Mouse (Mus musculus): ENCODE measurements around the gene Apeh. TPM values are rescaled to one million over a fixed set of nuclear protein-coding genes. Genes with fewer than 3 reads are reported as not detected.
A peak's percentile ranks its signal among the peaks of the same experiment; 100 is the strongest.

The Apeh gene
- polyA plus RNA-seq, 1 experiment, result 69.6 TPM

DNA sequence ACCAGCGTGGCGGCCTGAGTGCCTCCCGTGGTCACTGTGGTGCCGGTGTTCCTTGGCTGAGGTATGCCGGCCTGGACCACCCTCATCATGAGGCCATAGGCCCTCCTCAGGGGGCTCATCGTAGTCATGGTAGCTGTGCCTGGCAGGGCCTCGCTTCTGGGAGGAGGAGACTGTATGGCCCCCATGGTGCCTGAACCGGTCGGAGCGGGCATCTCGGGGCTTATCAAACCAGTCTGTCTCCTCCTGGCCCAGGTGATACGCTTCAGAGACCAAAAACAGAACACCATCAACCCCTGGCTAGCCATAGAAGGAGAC lies 11.1 kb upstream of the Apeh start:
- whole genome bisulfite sequencing, result 12% methylated on average over 12 of the region's 12 CpGs
- H3K27ac ChIP-seq (ENCODE audit: insufficient read depth, low read length), result peak overlapping the region; percentile 52; the same call in 1 of the 2 replicates

DNA sequence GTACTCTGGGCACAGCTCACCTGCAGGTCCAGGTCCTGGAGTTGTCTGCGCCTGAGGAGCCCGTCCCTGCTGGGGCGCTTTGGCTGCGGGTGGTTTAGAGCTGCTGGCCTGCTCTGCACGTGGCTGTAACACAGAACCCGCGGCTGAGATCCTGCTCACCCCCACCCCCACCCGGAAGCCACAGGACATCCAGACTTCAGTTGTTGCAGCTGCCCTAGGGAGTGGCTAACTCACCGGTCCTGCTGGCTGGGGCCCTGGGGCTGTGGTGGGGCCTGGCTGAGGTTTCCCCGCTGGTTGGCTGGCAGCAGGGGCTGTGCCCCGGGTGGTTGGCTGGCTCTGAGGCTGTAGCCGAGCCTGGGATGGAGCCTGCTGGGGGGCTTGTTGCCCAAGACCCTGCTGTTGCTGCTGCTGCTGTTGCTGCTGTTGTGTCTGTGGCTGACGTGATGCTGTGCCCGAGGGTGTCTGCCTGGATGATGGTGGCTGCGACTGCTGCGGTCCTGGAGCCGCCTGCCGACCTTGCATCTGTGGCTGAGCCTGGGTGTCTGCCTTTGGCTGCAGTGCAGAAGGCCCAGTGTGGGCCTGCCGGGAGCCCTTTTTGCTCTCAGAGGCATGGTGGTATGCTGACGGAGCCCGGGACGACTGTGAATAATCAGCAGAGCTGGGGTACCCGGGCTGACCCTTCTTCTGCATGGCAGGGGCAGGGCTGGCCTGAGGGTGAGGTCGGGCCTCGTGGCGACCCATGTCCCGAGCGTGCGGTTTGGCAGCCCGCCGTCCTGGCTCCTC lies 10.6 kb upstream of the Apeh start:
- Histone ChIP-seq H3K4me1 (ENCODE audit: control insufficient read depth, insufficient read depth, low read length) (peaks cover 41% of the 10 kb centered on the region), H3K27me3 (ENCODE audit: control insufficient read depth, insufficient read depth, low read length) (no peaks in the 10 kb centered on the region), H3K27ac (ENCODE audit: insufficient read depth, low read length) (peak overlapping the region; percentile 52; the same call in 1 of the 2 replicates), H3K4me3 (replicated peaks; ENCODE audit: insufficient read depth, low read depth, low read length) (no peak overlapping the region)
- DNase-seq, result peak; percentile 60 to 77
- TF ChIP-seq CTCF (IDR thresholded peaks at IDR 0.05; ENCODE audit: borderline replicate concordance, insufficient read depth, low read depth, low read length) (no peak), POLR2A (IDR thresholded peaks at IDR 0.05; ENCODE audit: borderline replicate concordance, insufficient read depth, low read length) (no peak)
- 10% methylated on average over 31 of the region's 31 CpGs for WGBS

More for the DNA sequence above, 11.1 kb upstream of the Apeh start:
- no peak for DNase-seq
- Histone ChIP-seq H3K27me3 (ENCODE audit: control insufficient read depth, insufficient read depth, low read length) (no peaks in the 10 kb centered on the region), H3K4me3 (replicated peaks; ENCODE audit: insufficient read depth, low read depth, low read length) (no peak overlapping the region), H3K4me1 (ENCODE audit: control insufficient read depth, insufficient read depth, low read length) (peaks cover 44% of the 10 kb centered on the region)
- no peak for TF ChIP-seq CTCF (IDR thresholded peaks at IDR 0.05; ENCODE audit: borderline replicate concordance, insufficient read depth, low read depth, low read length)
- no peak for TF ChIP-seq POLR2A (IDR thresholded peaks at IDR 0.05; ENCODE audit: borderline replicate concordance, insufficient read depth, low read length)

DNA sequence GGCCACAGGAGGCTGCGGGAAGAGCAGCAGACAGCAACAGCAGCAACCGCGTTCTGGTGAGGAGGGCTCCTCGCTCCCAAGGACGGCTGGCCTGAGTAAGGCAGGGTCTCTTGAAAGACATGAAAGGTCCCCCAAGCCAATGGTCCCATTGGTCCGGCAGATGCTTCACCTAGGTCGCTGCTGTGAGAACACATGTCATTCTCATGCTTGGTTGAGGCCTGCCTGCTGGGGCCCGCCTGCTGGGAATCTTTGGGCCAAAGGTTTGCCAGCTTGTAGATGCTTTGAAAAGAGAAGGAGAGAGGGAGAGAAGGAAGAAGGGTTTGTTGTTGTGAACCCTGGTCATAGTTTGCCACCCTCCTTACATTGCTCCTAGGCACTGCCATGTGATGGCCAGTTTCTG lies 5.2 kb upstream of the Apeh start:
- no peak overlapping the region for H3K4me3 ChIP-seq (replicated peaks; ENCODE audit: insufficient read depth, low read depth, low read length)
- peak overlapping the region; percentile 74 for H3K27ac ChIP-seq (ENCODE audit: insufficient read depth, low read length)
- H3K4me1 ChIP-seq (ENCODE audit: control insufficient read depth, insufficient read depth, low read length), result peaks cover 49% of the 10 kb centered on the region
- WGBS, result 17% methylated on average over 8 of the region's 8 CpGs
- peak; percentile 64 to 66 for DNase-seq
- TF ChIP-seq POLR2A (IDR thresholded peaks at IDR 0.05; ENCODE audit: borderline replicate concordance, insufficient read depth, low read length), result no peak
- TF ChIP-seq CTCF (IDR thresholded peaks at IDR 0.05; ENCODE audit: borderline replicate concordance, insufficient read depth, low read depth, low read length), result no peak
- H3K27me3 ChIP-seq (ENCODE audit: control insufficient read depth, insufficient read depth, low read length), result no peaks in the 10 kb centered on the region

DNA sequence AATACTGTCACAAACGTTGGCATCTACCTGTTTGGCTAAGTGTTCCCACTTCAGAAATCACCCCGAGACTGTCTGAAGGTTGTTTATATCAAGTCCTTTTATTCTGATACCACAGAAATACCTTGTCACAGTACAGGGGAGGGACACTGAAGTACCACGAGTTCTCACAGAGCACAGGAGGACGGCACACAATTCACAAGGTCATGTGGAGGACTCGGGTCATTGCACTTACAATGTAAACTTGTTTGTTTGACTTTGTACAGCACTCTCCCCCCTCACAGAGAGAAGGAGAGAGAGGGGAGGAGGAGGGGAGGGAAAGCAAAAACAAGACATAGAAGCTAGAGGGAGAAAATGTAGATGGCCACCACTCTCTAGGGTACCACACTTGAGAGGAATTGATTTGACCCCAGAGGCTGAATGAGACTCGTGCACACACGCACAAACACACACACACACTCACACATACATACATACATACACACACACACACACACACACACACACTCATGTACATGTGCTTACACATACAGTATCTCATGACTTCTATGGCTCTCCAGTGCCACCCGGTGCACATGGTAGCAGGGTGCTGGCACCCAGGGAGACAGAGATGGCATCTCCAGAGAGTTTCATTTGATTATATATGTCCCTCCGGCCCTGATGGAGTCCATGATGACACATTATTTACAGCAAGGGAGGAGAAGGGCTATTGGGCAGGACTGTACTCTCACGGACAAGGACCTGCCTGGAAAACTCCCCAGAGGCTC lies 1.7 kb upstream of the Apeh start:
- Histone ChIP-seq H3K4me3 (replicated peaks; ENCODE audit: insufficient read depth, low read depth, low read length) (no peak overlapping the region), H3K4me1 (ENCODE audit: control insufficient read depth, insufficient read depth, low read length) (peaks cover 26% of the 10 kb centered on the region), H3K27ac (ENCODE audit: insufficient read depth, low read length) (no peak overlapping the region; the same call in 1 of the 2 replicates), H3K27me3 (ENCODE audit: control insufficient read depth, insufficient read depth, low read length) (no peaks in the 10 kb centered on the region)
- 52% methylated on average over 10 of the region's 10 CpGs for WGBS
- no peak for DNase-seq
- TF ChIP-seq POLR2A (IDR thresholded peaks at IDR 0.05; ENCODE audit: borderline replicate concordance, insufficient read depth, low read length) (no peak), CTCF (IDR thresholded peaks at IDR 0.05; ENCODE audit: borderline replicate concordance, insufficient read depth, low read depth, low read length) (no peak)

DNA sequence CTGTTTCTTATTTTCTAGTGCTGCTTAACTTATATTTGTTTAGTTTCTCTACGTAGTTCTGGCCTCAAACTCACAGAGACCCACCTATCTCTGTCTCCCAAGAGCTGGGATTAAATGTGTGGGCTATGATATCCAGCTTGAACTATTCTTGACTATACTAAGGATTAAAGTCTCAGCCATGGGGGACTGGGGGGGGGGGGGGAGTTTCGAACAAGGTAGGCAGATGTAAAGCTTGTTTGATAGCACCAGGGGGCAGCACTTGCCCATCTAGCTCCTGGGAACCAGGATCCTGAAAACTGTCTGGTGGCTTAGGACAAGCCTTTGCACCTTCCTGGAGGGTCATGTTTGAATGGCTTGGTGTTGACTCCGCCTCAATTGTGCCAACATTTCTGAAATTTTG lies 1.1 kb upstream of the Apeh start:
- Histone ChIP-seq H3K4me3 (replicated peaks; ENCODE audit: insufficient read depth, low read depth, low read length) (no peak overlapping the region), H3K27ac (ENCODE audit: insufficient read depth, low read length) (no peak overlapping the region; the same call in 1 of the 2 replicates), H3K4me1 (ENCODE audit: control insufficient read depth, insufficient read depth, low read length) (peaks cover 22% of the 10 kb centered on the region), H3K27me3 (ENCODE audit: control insufficient read depth, insufficient read depth, low read length) (no peaks in the 10 kb centered on the region)
- peak; percentile 71 to 78 for DNase-seq
- TF ChIP-seq CTCF (IDR thresholded peaks at IDR 0.05; ENCODE audit: borderline replicate concordance, insufficient read depth, low read depth, low read length) (peak; percentile 83), POLR2A (IDR thresholded peaks at IDR 0.05; ENCODE audit: borderline replicate concordance, insufficient read depth, low read length) (no peak)
- WGBS, result 12% methylated on average over 3 of the region's 3 CpGs

DNA sequence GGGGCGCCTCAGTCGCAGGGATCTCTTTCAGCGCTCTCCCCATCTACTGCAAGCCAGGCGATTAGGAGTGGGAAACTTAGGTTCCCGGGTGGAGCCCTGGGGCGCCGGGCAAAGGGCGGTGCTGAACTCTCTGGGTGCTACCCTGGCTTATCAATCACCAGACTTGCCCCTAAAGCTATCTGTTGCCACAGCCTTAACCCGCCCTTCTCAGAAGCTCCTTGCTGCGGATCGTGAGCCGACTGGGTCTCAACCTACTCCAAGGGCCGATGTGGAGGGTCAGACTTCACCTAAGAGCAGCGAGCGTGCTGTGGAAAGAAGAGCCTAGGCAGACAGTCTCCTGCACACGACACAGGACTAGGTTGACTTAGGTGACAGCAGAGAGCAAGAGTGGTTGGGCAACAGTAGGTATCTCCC lies 599 bp upstream of the Apeh start:
- Histone ChIP-seq H3K4me3 (replicated peaks; ENCODE audit: insufficient read depth, low read depth, low read length) (peak overlapping the region; percentile 61), H3K27me3 (ENCODE audit: control insufficient read depth, insufficient read depth, low read length) (no peaks in the 10 kb centered on the region), H3K27ac (ENCODE audit: insufficient read depth, low read length) (peak overlapping the region; percentile 23; the same call in 1 of the 2 replicates), H3K4me1 (ENCODE audit: control insufficient read depth, insufficient read depth, low read length) (peaks cover 22% of the 10 kb centered on the region)
- peak in 1 of 2 experiments; percentile 62 for DNase-seq
- no peak for TF ChIP-seq CTCF (IDR thresholded peaks at IDR 0.05; ENCODE audit: borderline replicate concordance, insufficient read depth, low read depth, low read length)
- no peak for TF ChIP-seq POLR2A (IDR thresholded peaks at IDR 0.05; ENCODE audit: borderline replicate concordance, insufficient read depth, low read length)
- under 1% methylated on average over 16 of the region's 16 CpGs for WGBS

DNA sequence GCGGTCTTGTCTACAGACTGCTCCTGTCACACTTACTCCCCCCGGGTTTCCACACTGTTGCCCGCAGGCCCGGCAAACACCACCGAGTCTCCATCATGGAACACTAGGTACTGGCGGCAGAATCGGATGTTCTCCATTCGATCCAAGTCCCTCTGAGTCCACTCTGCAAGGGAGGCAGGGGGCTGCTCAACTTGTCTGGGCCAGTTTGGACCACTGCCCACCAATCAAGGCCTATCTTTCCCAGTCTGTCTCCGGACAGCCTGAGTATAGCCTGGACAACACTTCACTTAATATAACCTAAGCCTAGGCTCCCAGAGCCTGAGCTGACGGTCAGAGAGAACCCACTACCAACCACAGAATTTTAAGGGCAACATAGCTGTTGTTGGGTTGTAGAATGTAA lies 820 bp downstream of the Apeh start:
- peaks cover 11% of the 10 kb centered on the region for H3K4me1 ChIP-seq (ENCODE audit: control insufficient read depth, insufficient read depth, low read length)
- no peak for TF ChIP-seq POLR2A (IDR thresholded peaks at IDR 0.05; ENCODE audit: borderline replicate concordance, insufficient read depth, low read length)
- TF ChIP-seq CTCF (IDR thresholded peaks at IDR 0.05; ENCODE audit: borderline replicate concordance, insufficient read depth, low read depth, low read length), result no peak
- H3K27ac ChIP-seq (ENCODE audit: insufficient read depth, low read length), result 0 out of 2 replicates have a peak overlapping the region, but pooled peaks have one; percentile 40
- peak in 1 of 2 experiments; percentile 42 for DNase-seq
- H3K27me3 ChIP-seq (ENCODE audit: control insufficient read depth, insufficient read depth, low read length), result no peaks in the 10 kb centered on the region
- 27% methylated on average over 10 of the region's 10 CpGs for WGBS
- H3K4me3 ChIP-seq (replicated peaks; ENCODE audit: insufficient read depth, low read depth, low read length), result peak overlapping the region; percentile 61
